Mouse (Mus musculus): Measurements from ENCODE around the gene Ugt1a9. TPM values are rescaled to one million over a fixed set of nuclear protein-coding genes. Genes with fewer than 3 reads are reported as not detected.

Gene Ugt1a9
- polyA plus RNA-seq, 1 experiment from 2014 or later, result 0.32 TPM

DNA sequence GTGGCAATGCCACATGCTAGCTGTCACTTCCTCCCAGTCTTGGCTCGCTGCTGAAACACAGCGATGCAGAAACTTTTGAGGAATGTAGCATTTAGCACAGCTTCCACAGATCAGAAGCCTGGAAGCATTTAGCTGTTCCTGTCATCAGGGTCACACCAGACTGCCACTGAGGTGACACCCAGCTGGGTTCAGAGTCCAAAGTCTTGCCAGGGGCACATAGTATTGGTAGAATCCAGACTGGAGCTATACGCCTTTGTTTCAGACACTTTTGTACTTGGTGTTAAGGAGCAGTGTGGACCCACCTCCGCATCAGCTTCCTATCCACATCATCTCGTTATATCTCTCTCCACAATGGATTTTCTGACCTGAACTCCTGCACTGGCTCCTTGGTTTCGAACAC, 182.9 kb downstream of the Ugt1a9 start:
- no peak for TF ChIP-seq CTCF (IDR thresholded peaks at IDR 0.05)
- H3K27me3 ChIP-seq, result no peaks in the 10 kb centered on the region
- ATAC-seq (no peak), DNase-seq (ENCODE audit: low read depth, low spot score) (no peak)
- CTCF ChIA-PET, result interaction anchor here (0.8 to 1.8 kb wide), 4 partner anchors 8 to 24 kb away, joined by 3 to 6 read pairs (median 4); partner anchors contain the start of genes Hjurp and Trpm8
- POLR2A ChIA-PET, result interaction anchor here (0.7 kb wide), 1 partner anchor 95 kb away, joined by 3 read pairs; no protein-coding TSS in a partner anchor
- in situ Hi-C loops (cut with MboI; ENCODE audit: low pct_unique_long_range_greater_than_20kb), result no loop called here

- POLR2A ChIA-PET, result no interaction called here
- no peaks in the 10 kb centered on the region for H3K27me3 ChIP-seq
- CTCF ChIA-PET, result interaction anchor here (1.1 to 1.2 kb wide), 2 partner anchors 12 to 29 kb away, joined by 3 read pairs; no protein-coding TSS in a partner anchor
- DNase-seq (ENCODE audit: low read depth, low spot score) (no peak), ATAC-seq (no peak)
- no peak for TF ChIP-seq CTCF (IDR thresholded peaks at IDR 0.05)
- in situ Hi-C loops (cut with MboI; ENCODE audit: low pct_unique_long_range_greater_than_20kb), result no loop called here
Measured at GRCm38 (mm10) chr1:88254793-88255465, 184.3 kb downstream of the Ugt1a9 start.

DNA sequence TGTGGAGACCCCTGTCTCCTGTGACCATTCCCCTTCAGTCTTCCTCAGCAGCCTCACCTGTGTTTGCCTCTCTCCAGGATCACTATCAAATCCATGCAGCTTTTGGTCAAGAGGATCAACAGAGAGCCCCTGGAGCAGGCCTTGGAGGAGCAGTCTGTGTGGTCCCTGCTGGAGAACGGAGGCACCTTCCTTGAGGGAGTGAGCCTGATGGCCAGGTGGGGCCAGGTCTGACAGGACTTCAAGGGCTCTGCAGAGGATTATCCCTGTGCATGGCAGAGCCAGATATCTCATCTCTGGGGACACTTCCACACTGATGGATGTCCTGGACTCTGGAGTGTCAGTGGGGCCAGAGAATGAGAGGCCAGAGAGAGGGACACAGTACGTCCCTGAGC, 184.9 kb downstream of the Ugt1a9 start:
- CTCF ChIA-PET, result interaction anchor here (1.1 to 1.2 kb wide), 2 partner anchors 13 to 28 kb away, joined by 3 read pairs; no protein-coding TSS in a partner anchor
- no peaks in the 10 kb centered on the region for H3K27me3 ChIP-seq
- no peak for TF ChIP-seq CTCF (IDR thresholded peaks at IDR 0.05)
- DNase-seq (ENCODE audit: low read depth, low spot score), result no peak
- POLR2A ChIA-PET, result no interaction called here
- in situ Hi-C loops (cut with MboI; ENCODE audit: low pct_unique_long_range_greater_than_20kb), result no loop called here
- ATAC-seq, result no peak

- in situ Hi-C loops (cut with MboI; ENCODE audit: low pct_unique_long_range_greater_than_20kb), result no loop called here
- POLR2A ChIA-PET, result interaction anchor here (1.2 kb wide), 1 partner anchor 22 kb away, joined by 4 read pairs; the partner anchor contains the start of genes Hjurp and Trpm8
- CTCF ChIA-PET, result interaction anchor here (0.7 to 2.1 kb wide), 5 partner anchors 8 to 32 kb away, joined by 3 to 8 read pairs (median 4); partner anchors contain the start of genes Hjurp and Trpm8
- ATAC-seq, result no peak
- no peak for DNase-seq (ENCODE audit: low read depth, low spot score)
- TF ChIP-seq CTCF (IDR thresholded peaks at IDR 0.05), result no peak
- no peaks in the 10 kb centered on the region for H3K27me3 ChIP-seq
Measured at GRCm38 (mm10) chr1:88255989-88256754, 185.6 kb downstream of the Ugt1a9 start.

DNA sequence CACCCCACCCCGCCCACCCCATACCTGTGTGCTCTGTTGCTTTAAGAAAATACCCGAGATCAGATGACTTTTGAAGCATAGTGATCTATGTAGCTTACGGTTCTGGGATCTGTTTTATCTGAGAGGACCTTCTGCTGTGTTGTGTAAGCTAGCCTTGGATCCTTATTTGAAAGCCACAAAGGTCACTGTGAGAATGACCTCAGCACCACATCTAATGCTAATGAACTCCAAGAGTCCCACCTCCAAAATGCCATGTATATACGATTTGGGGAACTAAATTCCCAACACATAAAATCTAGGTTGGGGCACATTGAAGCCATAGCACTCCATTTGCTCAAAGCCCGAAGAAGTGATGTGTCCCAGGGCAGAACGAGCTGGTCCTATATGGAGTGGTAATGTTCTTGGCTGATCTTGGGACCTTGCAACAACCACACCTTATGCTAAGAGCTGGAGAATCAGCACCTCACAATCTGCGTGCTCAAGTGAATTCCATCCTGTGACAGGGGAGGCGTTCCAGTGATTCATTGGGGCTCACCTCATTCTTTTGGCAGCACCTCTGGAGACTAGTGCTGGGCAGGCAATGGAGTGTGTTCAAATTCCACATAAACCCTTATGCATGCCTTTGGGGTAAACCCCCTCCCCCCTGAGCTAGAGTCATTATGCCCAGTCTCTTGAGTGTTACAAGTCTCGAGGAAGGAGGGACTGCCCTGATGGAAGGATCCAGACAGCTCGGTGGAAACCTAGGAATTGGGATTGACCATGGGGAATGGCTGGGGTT, 186.5 kb downstream of the Ugt1a9 start:
- in situ Hi-C loops (cut with MboI; ENCODE audit: low pct_unique_long_range_greater_than_20kb), result no loop called here
- no peak for TF ChIP-seq CTCF (IDR thresholded peaks at IDR 0.05)
- DNase-seq (ENCODE audit: low read depth, low spot score) (peak; percentile 71), ATAC-seq (peak; percentile 18)
- ChIA-PET POLR2A (interaction anchor here (1.2 to 1.6 kb wide), 2 partner anchors 9 to 21 kb away, joined by 3 to 4 read pairs; partner anchors contain the start of genes Hjurp and Trpm8), CTCF (interaction anchor here (1.0 to 2.1 kb wide), 6 partner anchors 9 to 44 kb away, joined by 4 to 8 read pairs (median 5); partner anchors contain the start of genes Hjurp and Trpm8)
- H3K27me3 ChIP-seq, result no peaks in the 10 kb centered on the region

DNA sequence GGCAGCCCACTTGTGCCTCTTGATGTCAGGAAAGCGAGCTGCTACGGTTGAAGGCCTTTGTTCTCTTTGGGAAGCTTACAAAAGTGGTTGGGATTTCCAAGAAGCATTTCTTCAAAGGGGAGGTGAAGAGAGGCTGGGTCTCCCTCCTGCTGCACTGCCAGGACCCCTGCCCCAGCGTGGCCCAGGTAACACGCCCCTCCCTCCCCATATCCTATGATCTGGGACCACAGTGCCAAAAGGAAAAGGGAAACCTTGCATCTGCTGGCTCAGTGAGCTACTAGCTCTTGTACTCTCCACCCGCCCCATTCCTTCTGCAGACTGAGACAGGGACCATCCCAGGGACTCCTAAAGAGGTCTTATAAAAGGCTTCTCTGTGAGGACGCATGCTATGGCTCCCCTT, 187.1 kb downstream of the Ugt1a9 start:
- POLR2A ChIA-PET, result interaction anchor here (0.6 to 1.6 kb wide), 2 partner anchors 8 to 17 kb away, joined by 3 to 4 read pairs; no protein-coding TSS in a partner anchor
- TF ChIP-seq CTCF (IDR thresholded peaks at IDR 0.05), result no peak
- in situ Hi-C loops (cut with MboI; ENCODE audit: low pct_unique_long_range_greater_than_20kb), result no loop called here
- DNase-seq (ENCODE audit: low read depth, low spot score) (no peak), ATAC-seq (no peak)
- CTCF ChIA-PET, result interaction anchor here (0.7 to 2.1 kb wide), 7 partner anchors 8 to 46 kb away, joined by 3 to 8 read pairs (median 4); partner anchors contain the start of genes Hjurp, Trpm8 and Ugt1a1
- no peaks in the 10 kb centered on the region for H3K27me3 ChIP-seq

DNA sequence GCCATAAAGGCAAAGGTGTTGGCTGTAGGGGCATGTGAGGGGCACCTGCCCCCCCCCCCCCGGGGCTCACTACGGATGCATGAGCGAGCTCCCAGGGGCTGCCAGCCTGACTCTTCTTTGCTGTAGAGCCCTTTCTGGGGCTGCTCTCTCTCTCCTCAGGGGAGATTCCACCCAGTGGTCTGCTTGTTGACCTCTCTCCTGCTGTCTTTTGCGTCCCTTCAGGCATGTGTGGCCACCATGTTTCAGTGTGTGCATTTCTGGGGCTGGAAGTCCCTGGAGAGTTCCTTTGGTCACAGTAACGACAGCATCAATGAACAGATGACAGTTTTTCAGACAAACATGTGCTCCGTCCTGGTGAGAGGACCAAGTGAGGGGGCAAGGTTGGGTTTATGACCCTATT, 187.8 kb downstream of the Ugt1a9 start:
- ATAC-seq (no peak), DNase-seq (ENCODE audit: low read depth, low spot score) (no peak)
- no peak for TF ChIP-seq CTCF (IDR thresholded peaks at IDR 0.05)
- in situ Hi-C loops (cut with MboI; ENCODE audit: low pct_unique_long_range_greater_than_20kb), result no loop called here
- ChIA-PET CTCF (interaction anchor here (0.7 kb wide), 1 partner anchor 47 kb away, joined by 3 read pairs; the partner anchor contains the start of gene Ugt1a1), POLR2A (interaction anchor here (0.6 to 1.6 kb wide), 2 partner anchors 8 to 16 kb away, joined by 3 to 4 read pairs; no protein-coding TSS in a partner anchor)
- no peaks in the 10 kb centered on the region for H3K27me3 ChIP-seq

DNA sequence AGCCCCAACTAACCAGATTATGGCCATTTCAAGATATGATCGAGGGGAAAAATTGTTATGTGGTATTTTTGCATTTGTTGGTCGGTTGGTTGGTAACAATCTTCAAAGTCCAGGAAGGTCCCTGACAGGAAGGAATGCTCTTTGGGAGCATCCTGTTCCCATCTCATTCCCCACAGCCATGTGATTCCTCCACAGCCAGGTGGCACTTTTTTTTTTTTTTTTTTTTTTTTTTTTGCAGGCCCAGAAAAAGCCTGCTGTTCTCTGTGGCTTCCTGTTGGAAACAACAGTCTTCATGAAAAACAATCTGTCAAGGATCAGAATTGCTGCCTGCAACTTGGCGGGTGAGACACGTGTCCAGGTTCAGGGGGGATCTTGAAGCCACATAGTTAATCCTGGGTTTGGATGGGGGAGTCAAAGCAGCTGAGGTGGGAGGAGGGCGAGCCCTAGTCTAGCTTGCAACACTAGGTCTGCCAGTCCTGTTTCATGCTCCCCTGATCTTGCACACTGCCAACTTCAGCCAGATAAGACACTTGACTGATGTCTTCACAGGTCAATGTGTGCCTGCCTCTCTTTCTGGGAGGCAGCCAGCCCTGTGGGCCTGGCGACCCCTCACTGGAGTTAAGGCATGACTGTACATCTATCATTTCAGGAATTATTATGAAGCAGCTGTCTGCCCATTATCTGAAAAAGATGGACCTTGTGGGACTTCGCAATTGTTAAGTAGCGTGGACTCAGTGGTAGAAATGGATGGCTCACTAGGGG, 188.5 kb downstream of the Ugt1a9 start:
- H3K27me3 ChIP-seq, result no peaks in the 10 kb centered on the region
- ChIA-PET CTCF (no interaction called here), POLR2A (no interaction called here)
- no peak for TF ChIP-seq CTCF (IDR thresholded peaks at IDR 0.05)
- ATAC-seq, result no peak
- in situ Hi-C loops (cut with MboI; ENCODE audit: low pct_unique_long_range_greater_than_20kb), result no loop called here
- DNase-seq (ENCODE audit: low read depth, low spot score), result peak; percentile 73

GRCm38 (mm10) chr1:88259643-88260024, 189.0 kb downstream of the Ugt1a9 start:
- no peaks in the 10 kb centered on the region for H3K27me3 ChIP-seq
- in situ Hi-C loops (cut with MboI; ENCODE audit: low pct_unique_long_range_greater_than_20kb), result no loop called here
- ATAC-seq, result no peak
- TF ChIP-seq CTCF (IDR thresholded peaks at IDR 0.05), result no peak
- DNase-seq (ENCODE audit: low read depth, low spot score), result no peak
- POLR2A ChIA-PET, result no interaction called here
- CTCF ChIA-PET, result no interaction called here

Measured in Patski (cell line).